Mouse (Mus musculus): ENCODE measurements around the gene Cbfa2t3.

- no peak for TF ChIP-seq GATA1 (IDR thresholded peaks at IDR 0.05; ENCODE audit: low read depth, low read length)
- TF ChIP-seq CHD2 (IDR thresholded peaks at IDR 0.05; ENCODE audit: low read length): no peak
- peak in 2 of 3 experiments; percentile 12 to 24; a peak in 1 of 6 replicates for TF ChIP-seq CTCF (IDR thresholded peaks at IDR 0.05 in 2 of 3, conservative IDR thresholded peaks at IDR 0.05 in 1 of 3; ENCODE audit: control insufficient read depth in 1 of 3, insufficient read depth in 1 of 3, low read depth in 2 of 3, low read length in 3 of 3, poor library complexity in 1 of 3, severe bottlenecking in 1 of 3)
- no peak for TF ChIP-seq HCFC1 (IDR thresholded peaks at IDR 0.05; ENCODE audit: low read depth, low read length)
- no peak for TF ChIP-seq ZNF384 (IDR thresholded peaks at IDR 0.05; ENCODE audit: low read depth, low read length)
- no peak for TF ChIP-seq USF1 (IDR thresholded peaks at IDR 0.05; ENCODE audit: low read depth, low read length)
Measured at GRCm38 (mm10) chr8:122674999-122675398, 23.9 kb downstream of the Cbfa2t3 start.

Measured in MEL (cell line).